Mouse (Mus musculus): Measurements from ENCODE around the gene St8sia1. TPM values are rescaled to one million over a fixed set of nuclear protein-coding genes. Genes with fewer than 3 reads are reported as not detected.
"Not testable (repeated sequence)": the region's sequence is repeated elsewhere in the genome, so short reads cannot be mapped to it uniquely, and the experiment has no call there.

The St8sia1 gene
- polyA plus RNA-seq, 1 experiment from 2014 or later: 1.4 TPM

- not testable (repeated sequence) for H3K4me1 ChIP-seq (ENCODE audit: control insufficient read depth, insufficient read depth, low read length); ATAC-seq; H3K9me3 ChIP-seq (ENCODE audit: control insufficient read depth, low read length); H3K4me2 ChIP-seq (ENCODE audit: low read depth, low read length); H3K36me3 ChIP-seq (ENCODE audit: control insufficient read depth, insufficient read depth, low read length); H3K4me3 ChIP-seq (ENCODE audit: low read length); H3K9ac ChIP-seq (ENCODE audit: low read depth, low read length); H3K27ac ChIP-seq (ENCODE audit: low read length); H3K27me3 ChIP-seq (replicated peaks; ENCODE audit: control insufficient read depth, insufficient read depth, low read length)
- WGBS: 84% methylated on average over 9 of the region's 9 CpGs
Observed at GRCm38 (mm10) chr6:142986706-142987105, 22.5 kb upstream of the St8sia1 start.

- H3K9me3 ChIP-seq (ENCODE audit: control insufficient read depth, low read length); H3K4me1 ChIP-seq (ENCODE audit: control insufficient read depth, insufficient read depth, low read length); H3K9ac ChIP-seq (ENCODE audit: low read depth, low read length); H3K4me3 ChIP-seq (ENCODE audit: low read length); H3K4me2 ChIP-seq (ENCODE audit: low read depth, low read length); ATAC-seq; H3K36me3 ChIP-seq (ENCODE audit: control insufficient read depth, insufficient read depth, low read length); H3K27me3 ChIP-seq (replicated peaks; ENCODE audit: control insufficient read depth, insufficient read depth, low read length); H3K27ac ChIP-seq (ENCODE audit: low read length): not testable (repeated sequence)
- 84% methylated on average over 9 of the region's 9 CpGs for WGBS
Observed at GRCm38 (mm10) chr6:142985561-142986238, 21.4 kb upstream of the St8sia1 start.

GRCm38 (mm10) chr6:142979665-142980660 lies 15.7 kb upstream of the St8sia1 start:
- H3K4me2 ChIP-seq (ENCODE audit: low read depth, low read length): no peak overlapping the region
- peak; percentile 60; the same call in 1 of the 2 replicates for ATAC-seq
- H3K4me1 ChIP-seq (ENCODE audit: control insufficient read depth, insufficient read depth, low read length): no peaks in the 10 kb centered on the region
- H3K36me3 ChIP-seq (ENCODE audit: control insufficient read depth, insufficient read depth, low read length): no peaks in the 10 kb centered on the region
- no peaks in the 10 kb centered on the region for H3K27me3 ChIP-seq (replicated peaks; ENCODE audit: control insufficient read depth, insufficient read depth, low read length)
- no peak overlapping the region for H3K4me3 ChIP-seq (ENCODE audit: low read length)
- no peak overlapping the region for H3K27ac ChIP-seq (ENCODE audit: low read length)
- H3K9me3 ChIP-seq (ENCODE audit: control insufficient read depth, low read length): no peaks in the 10 kb centered on the region
- 18% methylated on average over 6 of the region's 6 CpGs for WGBS
- no peak overlapping the region for H3K9ac ChIP-seq (ENCODE audit: low read depth, low read length)

GRCm38 (mm10) chr6:142977221-142977620 lies 13.0 kb upstream of the St8sia1 start:
- Histone ChIP-seq H3K27me3 (replicated peaks; ENCODE audit: control insufficient read depth, insufficient read depth, low read length) (no peaks in the 10 kb centered on the region), H3K4me3 (ENCODE audit: low read length) (no peak overlapping the region), H3K27ac (ENCODE audit: low read length) (no peak overlapping the region), H3K4me1 (ENCODE audit: control insufficient read depth, insufficient read depth, low read length) (no peaks in the 10 kb centered on the region), H3K9me3 (ENCODE audit: control insufficient read depth, low read length) (no peaks in the 10 kb centered on the region), H3K9ac (ENCODE audit: low read depth, low read length) (no peak overlapping the region), H3K4me2 (ENCODE audit: low read depth, low read length) (no peak overlapping the region), H3K36me3 (ENCODE audit: control insufficient read depth, insufficient read depth, low read length) (no peaks in the 10 kb centered on the region)
- 47% methylated on average over 1 of the region's 1 CpGs for whole genome bisulfite sequencing
- ATAC-seq: no peak

GRCm38 (mm10) chr6:142973289-142973688 lies 9.0 kb upstream of the St8sia1 start:
- WGBS: 91% methylated on average over 7 of the region's 7 CpGs
- H3K27ac ChIP-seq (ENCODE audit: low read length): no peak overlapping the region

GRCm38 (mm10) chr6:142972205-142972604 lies 8.0 kb upstream of the St8sia1 start:
- 58% methylated on average over 2 of the region's 2 CpGs for WGBS
- H3K36me3 ChIP-seq (ENCODE audit: control insufficient read depth, insufficient read depth, low read length): no peaks in the 10 kb centered on the region
- no peak for ATAC-seq

More at GRCm38 (mm10) chr6:142973289-142973688, 9.0 kb upstream of the St8sia1 start:
- Histone ChIP-seq H3K27me3 (replicated peaks; ENCODE audit: control insufficient read depth, insufficient read depth, low read length) (no peaks in the 10 kb centered on the region), H3K4me1 (ENCODE audit: control insufficient read depth, insufficient read depth, low read length) (no peaks in the 10 kb centered on the region), H3K4me3 (ENCODE audit: low read length) (no peak overlapping the region), H3K9ac (ENCODE audit: low read depth, low read length) (no peak overlapping the region), H3K36me3 (ENCODE audit: control insufficient read depth, insufficient read depth, low read length) (no peaks in the 10 kb centered on the region), H3K9me3 (ENCODE audit: control insufficient read depth, low read length) (no peaks in the 10 kb centered on the region), H3K4me2 (ENCODE audit: low read depth, low read length) (no peak overlapping the region)
- no peak for ATAC-seq

GRCm38 (mm10) chr6:142967407-142967806 lies 3.2 kb upstream of the St8sia1 start:
- no peaks in the 10 kb centered on the region for H3K9me3 ChIP-seq (ENCODE audit: control insufficient read depth, low read length)

More at GRCm38 (mm10) chr6:142972205-142972604, 8.0 kb upstream of the St8sia1 start:
- H3K9ac ChIP-seq (ENCODE audit: low read depth, low read length): no peak overlapping the region
- no peaks in the 10 kb centered on the region for H3K9me3 ChIP-seq (ENCODE audit: control insufficient read depth, low read length)
- H3K4me2 ChIP-seq (ENCODE audit: low read depth, low read length): no peak overlapping the region
- no peaks in the 10 kb centered on the region for H3K4me1 ChIP-seq (ENCODE audit: control insufficient read depth, insufficient read depth, low read length)
- no peak overlapping the region for H3K27ac ChIP-seq (ENCODE audit: low read length)
- no peak overlapping the region for H3K4me3 ChIP-seq (ENCODE audit: low read length)
- no peaks in the 10 kb centered on the region for H3K27me3 ChIP-seq (replicated peaks; ENCODE audit: control insufficient read depth, insufficient read depth, low read length)

GRCm38 (mm10) chr6:142964531-142965385 lies 506 bp upstream of the St8sia1 start:
- no peaks in the 10 kb centered on the region for H3K9me3 ChIP-seq (ENCODE audit: control insufficient read depth, low read length)
- peak overlapping the region; percentile 94 for H3K4me2 ChIP-seq (ENCODE audit: low read depth, low read length)
- H3K27me3 ChIP-seq (replicated peaks; ENCODE audit: control insufficient read depth, insufficient read depth, low read length): peaks cover 23% of the 10 kb centered on the region
- peak overlapping the region; percentile 67 for H3K9ac ChIP-seq (ENCODE audit: low read depth, low read length)
- H3K36me3 ChIP-seq (ENCODE audit: control insufficient read depth, insufficient read depth, low read length): no peaks in the 10 kb centered on the region
- ATAC-seq: peak; percentile 88
- peak overlapping the region; percentile 54 for H3K27ac ChIP-seq (ENCODE audit: low read length)
- WGBS: under 1% methylated on average over 39 of the region's 39 CpGs
- peak overlapping the region; percentile 59 for H3K4me3 ChIP-seq (ENCODE audit: low read length)
- 0 out of 2 replicates have a peak, but pooled peaks cover 3% of the 10 kb centered on the region for H3K4me1 ChIP-seq (ENCODE audit: control insufficient read depth, insufficient read depth, low read length)

More at GRCm38 (mm10) chr6:142967407-142967806, 3.2 kb upstream of the St8sia1 start:
- Histone ChIP-seq H3K9ac (ENCODE audit: low read depth, low read length) (no peak overlapping the region), H3K27me3 (replicated peaks; ENCODE audit: control insufficient read depth, insufficient read depth, low read length) (peaks cover 23% of the 10 kb centered on the region), H3K36me3 (ENCODE audit: control insufficient read depth, insufficient read depth, low read length) (no peaks in the 10 kb centered on the region), H3K4me3 (ENCODE audit: low read length) (no peak overlapping the region), H3K4me1 (ENCODE audit: control insufficient read depth, insufficient read depth, low read length) (0 out of 2 replicates have a peak, but pooled peaks cover 3% of the 10 kb centered on the region), H3K27ac (ENCODE audit: low read length) (no peak overlapping the region), H3K4me2 (ENCODE audit: low read depth, low read length) (no peak overlapping the region)
- ATAC-seq: no peak
- 90% methylated on average over 1 of the region's 1 CpGs for WGBS

Measured in intestine, embryonic 16.5 days (tissue).